Mouse (Mus musculus) adrenal gland, postnatal 14 days (tissue): ENCODE data around the gene Relt. TPM values are rescaled to one million over a fixed set of nuclear protein-coding genes. Genes with fewer than 3 reads are reported as not detected.

Source experiments
- microRNA-seq, 2 experiments: library from miRNA; unstranded; fragments of <30 nt; microRNA quantifications; one replicate each; pipeline ENCODE4 v1.2.0; 2021
- total RNA-seq: library from RNA; stranded (reverse); gene quantifications from 2 replicates; pipeline ENCODE4 v1.2.3, GENCODE M21; 2021

Gene Relt
- total RNA-seq, 1 experiment from 2014 or later = 3.1 TPM

Small RNA genes within 50 kb of the gene (microRNA-seq; reads per million reads assigned to microRNA genes)
- gene Mir3102 = 109 to 120 reads per million in 2 experiments

Other genes starting within 250 kb of the Relt start
- gene Plekhb1, start 201.0 kb downstream of the Relt start, total RNA-seq = 3.0 and 4.0 TPM in 2 replicates
- gene Fam168a, start 156.8 kb downstream of the Relt start, total RNA-seq = 67.5 and 69.9 TPM in 2 replicates
- gene Arhgef17, start 68.7 kb upstream of the Relt start, total RNA-seq = 43.9 and 47.2 TPM in 2 replicates
- gene P2ry6, start 111.2 kb upstream of the Relt start, total RNA-seq = 2.4 and 4.8 TPM in 2 replicates
- 4.3 and 5.0 TPM in 2 replicates for gene P2ry2, start 149.4 kb upstream of the Relt start, total RNA-seq
- 21.6 and 31.8 TPM in 2 replicates for gene Fchsd2, start 229.4 kb upstream of the Relt start, total RNA-seq